10 mouse cellular contexts compared by ENCODE assay signal in genomic region chr17:90390316-90391212, GRCm38 (mm10).
DNase-seq lines count a peak whose midpoint lies in the region; ATAC-seq and TF ChIP-seq lines count a peak whose summit lies in the region.
"Had no signal": no experiment of that assay in that cellular context is flagged by ENCODE, and none has a peak within 500 bp of the region (broad histone marks: within the 10 kb centered on the region; RNA-seq: fewer than 3 reads in every experiment).

No protein-coding gene starts in this region.

- H3K9ac ChIP-seq in ES-Bruce4 (ENCODE audit: low read depth, poor library complexity, severe bottlenecking): no peak overlapping the region
- H3K9ac ChIP-seq in hindbrain, embryonic 16.5 days (ENCODE audit: low read depth, low read length): no peak overlapping the region
- H3K9ac ChIP-seq: liver, embryonic 14.5 days had no signal

- peak; percentile 81 for TF ChIP-seq EP300 in ES-Bruce4 (IDR thresholded peaks at IDR 0.05; ENCODE audit: insufficient read depth, low read depth, low read length)

- no peak overlapping the region for H3K4me2 ChIP-seq in hindbrain, embryonic 16.5 days (ENCODE audit: low read length)

- TF ChIP-seq POLR2A in ES-Bruce4 (IDR thresholded peaks at IDR 0.05; ENCODE audit: insufficient read depth, low read length): no peak

- no peak overlapping the region for H3K4me3 ChIP-seq in ES-Bruce4 (ENCODE audit: low read depth, low read length)
- H3K4me3 ChIP-seq in hindbrain, embryonic 16.5 days (ENCODE audit: low read length): no peak overlapping the region

- peaks cover 4% of the 10 kb centered on the region for H3K4me1 ChIP-seq in ES-Bruce4 (ENCODE audit: control insufficient read depth, insufficient read depth, low read length)
- H3K4me1 ChIP-seq in hindbrain, embryonic 16.5 days (ENCODE audit: control insufficient read depth, insufficient read depth, low read depth, low read length): peaks cover 3% of the 10 kb centered on the region

- no peak for TF ChIP-seq CTCF in ES-Bruce4 (IDR thresholded peaks at IDR 0.05; ENCODE audit: low read depth, low read length)

- peak overlapping the region; percentile 59; the same call in 1 of the 2 replicates for H3K27ac ChIP-seq in ES-Bruce4 (ENCODE audit: insufficient read depth, low read length)
- H3K27ac ChIP-seq in hindbrain, embryonic 16.5 days (ENCODE audit: low read depth, low read length): peak overlapping the region; percentile 5; the same call in 1 of the 2 replicates
- H3K27ac ChIP-seq: liver, embryonic 14.5 days had no signal

- H3K36me3 ChIP-seq in ES-Bruce4 (ENCODE audit: control insufficient read depth, insufficient read depth, low read length, poor library complexity, severe bottlenecking): no peaks in the 10 kb centered on the region
- H3K36me3 ChIP-seq in hindbrain, embryonic 16.5 days (ENCODE audit: control insufficient read depth, insufficient read depth, low read length): no peaks in the 10 kb centered on the region

- H3K27me3 ChIP-seq in ES-Bruce4 (ENCODE audit: control insufficient read depth, insufficient read depth, low read length, poor library complexity, severe bottlenecking): no peaks in the 10 kb centered on the region
- H3K27me3 ChIP-seq in hindbrain, embryonic 16.5 days (replicated peaks; ENCODE audit: control insufficient read depth, insufficient read depth, low read length): no peaks in the 10 kb centered on the region

- DNase-seq in embryo, embryonic 10.5 days (ENCODE audit: low spot score): peak; percentile 32
- no peak for DNase-seq in embryo, embryonic 10 days (ENCODE audit: low spot score)
- DNase-seq in cerebellum, postnatal 14 days: peak; percentile 16 to 39
- DNase-seq in thymus, adult 18-20 months: no peak
- DNase-seq in thymus, postnatal 4 days: no peak
- no peak for DNase-seq in MN1 (ENCODE audit: low spot score)
- DNase-seq: gastrocnemius, postnatal 14 days had no signal

- ATAC-seq in hindbrain, embryonic 16.5 days: no peak; the same call in 1 of the 2 replicates

- 24% methylated on average over 7 of the region's 7 CpGs for WGBS in hindbrain, embryonic 16.5 days

- H3K9me3 ChIP-seq in ES-Bruce4 (replicated peaks; ENCODE audit: control insufficient read depth, insufficient read depth, low read length, poor library complexity, severe bottlenecking): no peaks in the 10 kb centered on the region
- H3K9me3 ChIP-seq in hindbrain, embryonic 16.5 days (ENCODE audit: control insufficient read depth, low read length): no peaks in the 10 kb centered on the region

Comparison
In these comparisons a context has a peak if more than half of its experiments do, and no peak if none do; other contexts are left out.
1. DNase-seq: peak in embryo, embryonic 10.5 days (single experiment) and cerebellum, postnatal 14 days (2 of 2); none in embryo, embryonic 10 days (single experiment), thymus, adult 18-20 months (0 of 2), thymus, postnatal 4 days (single experiment) and MN1 (single experiment).